Mouse (Mus musculus) heart, embryonic 15.5 days (tissue): Measurements from ENCODE around the gene Anapc1. TPM values are rescaled to one million over a fixed set of nuclear protein-coding genes. Genes with fewer than 3 reads are reported as not detected.
"Not testable (repeated sequence)": the region's sequence is repeated elsewhere in the genome, so short reads cannot be mapped to it uniquely, and the experiment has no call there.

Experiments used
- ATAC-seq: fragments of 200-750 bp; cut with Nextera tagmentation; replicated peaks from 2 replicates; pipeline ENCODE4 v1.8.0; 2017; ENCODE audit warnings: low read depth, moderate TSS enrichment; ENCODE audit not compliant: insufficient number of reproducible peaks, insufficient read depth, low FRiP score
- H3K27ac ChIP-seq: fragments of 300-500 bp; sonication (generic); 2 replicates; pipeline ENCODE4 v1.5.1; 2015; ENCODE audit warnings: mild to moderate bottlenecking, inconsistent platforms
- H3K27me3 ChIP-seq: fragments of 300-500 bp; sonication (generic); 2 replicates; pipeline ENCODE4 v1.6.1; 2015; ENCODE audit warnings: inconsistent platforms
- H3K36me3 ChIP-seq: fragments of 300-500 bp; sonication (generic); 2 replicates; pipeline ENCODE4 v1.6.1; 2015; ENCODE audit warnings: mild to moderate bottlenecking, inconsistent platforms
- H3K4me1 ChIP-seq: fragments of 300-500 bp; sonication (generic); replicated peaks from 2 replicates; pipeline ENCODE4 v1.6.1; 2015; ENCODE audit warnings: inconsistent platforms
- H3K4me2 ChIP-seq: fragments of 300-500 bp; sonication (generic); 2 replicates; pipeline ENCODE4 v1.6.1; 2015; ENCODE audit warnings: inconsistent platforms, mild to moderate bottlenecking, moderate library complexity
- H3K4me3 ChIP-seq: fragments of 300-500 bp; sonication (generic); 2 replicates; pipeline ENCODE4 v1.5.1; 2015; ENCODE audit warnings: mild to moderate bottlenecking, inconsistent platforms
- H3K9ac ChIP-seq: fragments of 300-500 bp; sonication (generic); 2 replicates; pipeline ENCODE4 v1.6.1; 2015; ENCODE audit warnings: mild to moderate bottlenecking, inconsistent platforms
- H3K9me3 ChIP-seq: fragments of 300-500 bp; sonication (generic); replicated peaks from 2 replicates; pipeline ENCODE4 v1.6.1; 2016; ENCODE audit warnings: inconsistent platforms
- WGBS: fragments of 180-500 bp; shearing (Covaris S2); methylation state at CpG from one replicate; pipeline ENCODE4 v1.1.7; 2015; ENCODE audit warnings: mixed read lengths; 5-methylcytosine and 5-hydroxymethylcytosine counted together
- polyA plus RNA-seq: library from polyadenylated mRNA; unstranded; fragments of >200 nt; fragmentation: Nextera tagmentation; extraction: Ambion mirVana; gene quantifications from 2 replicates; pipeline ENCODE4 v1.2.1, GENCODE M21; 2015

The Anapc1 gene
- polyA plus RNA-seq, 1 experiment from 2014 or later = 31.8 TPM

DNA sequence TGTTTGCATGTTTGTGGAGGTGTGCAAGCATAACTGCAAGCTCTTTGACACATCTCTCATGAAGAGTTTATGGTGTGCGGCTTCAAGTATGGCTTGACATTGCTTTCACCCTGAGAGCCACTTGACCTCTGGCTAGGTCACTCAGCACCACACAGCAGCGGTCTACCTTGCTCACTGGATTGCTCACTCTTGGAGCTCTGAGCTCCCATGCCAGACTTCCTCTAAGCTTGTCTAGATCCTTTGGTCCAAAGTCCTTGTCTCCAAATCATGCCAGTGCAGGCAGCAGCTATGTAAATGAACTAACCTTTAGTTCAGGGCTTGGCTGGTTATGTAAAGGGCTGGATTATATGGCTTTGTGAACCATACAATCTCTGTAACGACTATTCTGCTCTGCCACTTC lies 9.2 kb upstream of the Anapc1 start:
- H3K9ac ChIP-seq = no peak overlapping the region
- H3K9me3 ChIP-seq = no peaks in the 10 kb centered on the region
- ATAC-seq = no peak
- no peaks in the 10 kb centered on the region for H3K36me3 ChIP-seq
- WGBS = 62% methylated on average over 3 of the region's 3 CpGs
- H3K4me3 ChIP-seq = no peak overlapping the region
- H3K4me1 ChIP-seq = peaks cover 6% of the 10 kb centered on the region; the same call in 1 of the 2 replicates
- no peak overlapping the region for H3K4me2 ChIP-seq
- H3K27me3 ChIP-seq = no peaks in the 10 kb centered on the region
- no peak overlapping the region for H3K27ac ChIP-seq

DNA sequence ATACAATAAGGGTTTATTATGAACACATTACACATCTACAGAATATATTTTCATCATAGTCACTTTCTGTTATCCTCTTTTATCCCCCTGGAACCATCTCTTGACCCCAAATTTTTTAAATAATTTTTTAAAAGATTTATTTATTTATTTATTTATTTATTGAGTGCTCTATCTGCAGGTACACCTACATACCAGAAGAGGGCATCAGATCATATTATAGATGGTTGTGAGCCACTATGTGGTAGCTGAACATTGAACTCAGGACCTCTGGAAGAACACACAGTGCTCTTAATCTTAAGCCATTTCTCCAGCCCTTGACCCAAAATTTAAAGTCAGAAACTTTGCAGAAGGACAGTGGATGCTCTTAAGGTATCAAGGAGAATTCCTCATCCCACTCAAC lies 7.4 kb upstream of the Anapc1 start:
- no peaks in the 10 kb centered on the region for H3K27me3 ChIP-seq
- ATAC-seq = no peak
- no peak overlapping the region for H3K9ac ChIP-seq

DNA sequence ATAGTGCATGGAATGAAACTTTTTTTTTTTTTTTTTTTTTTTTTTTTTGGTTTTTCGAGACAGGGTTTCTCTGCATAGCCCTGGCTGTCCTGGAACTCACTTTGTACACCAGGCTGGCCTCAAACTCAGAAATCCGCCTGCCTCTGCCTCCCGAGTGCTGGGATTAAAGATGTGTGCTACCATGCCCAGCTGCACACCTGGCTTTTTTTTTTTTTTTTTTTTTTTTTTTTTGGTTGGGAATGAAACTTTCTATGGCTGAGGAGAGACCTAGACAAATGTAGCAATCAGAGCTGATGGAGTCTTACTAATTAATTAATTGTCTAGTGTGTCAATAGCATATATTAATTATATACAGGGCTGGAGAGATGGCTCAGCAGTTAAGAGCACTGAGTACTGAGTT lies 6.6 kb upstream of the Anapc1 start:
- H3K27me3 ChIP-seq, H3K4me1 ChIP-seq, H3K9me3 ChIP-seq, H3K9ac ChIP-seq, H3K36me3 ChIP-seq, H3K4me3 ChIP-seq, ATAC-seq, H3K27ac ChIP-seq, H3K4me2 ChIP-seq: not testable (repeated sequence)
- WGBS = 86% methylated on average over 3 of the region's 3 CpGs

More for the DNA sequence above, 7.4 kb upstream of the Anapc1 start:
- Histone ChIP-seq H3K36me3 (no peaks in the 10 kb centered on the region), H3K4me1 (peaks cover 6% of the 10 kb centered on the region; the same call in 1 of the 2 replicates), H3K4me3 (no peak overlapping the region), H3K9me3 (no peaks in the 10 kb centered on the region), H3K27ac (no peak overlapping the region), H3K4me2 (no peak overlapping the region)

DNA sequence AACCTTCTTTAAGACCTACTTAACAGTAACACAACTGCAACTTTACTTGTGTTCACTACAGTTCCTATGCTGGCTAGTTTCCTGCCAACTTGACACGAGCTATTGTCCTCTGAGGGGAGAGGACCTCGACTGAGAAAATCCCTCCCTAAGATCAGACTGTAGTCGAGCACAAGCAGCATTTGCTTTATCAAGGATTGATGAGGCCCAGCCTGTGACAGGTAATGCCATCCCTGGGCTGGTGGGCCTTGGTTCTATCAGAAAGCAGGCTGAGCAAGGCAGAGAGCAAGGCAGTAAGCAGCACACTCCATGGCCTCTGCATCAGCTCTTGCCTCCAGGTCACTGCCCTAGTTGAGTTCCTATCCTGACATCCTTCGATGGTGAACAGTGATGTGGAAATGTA lies 6.0 kb upstream of the Anapc1 start:
- no peaks in the 10 kb centered on the region for H3K27me3 ChIP-seq
- H3K9ac ChIP-seq = no peak overlapping the region
- WGBS = 55% methylated on average over 4 of the region's 4 CpGs
- peaks cover 6% of the 10 kb centered on the region; the same call in 1 of the 2 replicates for H3K4me1 ChIP-seq
- no peak overlapping the region for H3K27ac ChIP-seq
- no peaks in the 10 kb centered on the region for H3K9me3 ChIP-seq
- no peak overlapping the region for H3K4me2 ChIP-seq
- no peak overlapping the region for H3K4me3 ChIP-seq
- H3K36me3 ChIP-seq = no peaks in the 10 kb centered on the region
- no peak for ATAC-seq

DNA sequence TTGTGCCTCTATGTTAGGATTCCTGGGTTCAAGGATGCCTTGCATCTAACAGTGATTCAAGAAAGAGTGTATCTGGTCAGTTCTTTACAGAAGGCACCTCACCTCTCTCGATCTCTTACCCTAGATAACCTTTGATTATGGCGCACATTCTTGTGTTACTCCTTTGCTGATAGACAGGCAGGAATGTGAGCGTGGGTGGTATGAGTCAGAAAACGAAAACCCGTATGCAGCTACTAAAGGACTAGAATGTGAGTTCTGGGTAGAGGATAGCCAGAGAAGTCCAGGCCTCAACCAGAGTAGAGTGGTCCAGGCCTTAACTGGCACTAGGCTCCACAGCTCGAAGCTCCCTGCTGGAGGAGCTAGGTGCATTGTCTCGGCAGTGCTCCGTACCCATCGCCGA lies 5.6 kb upstream of the Anapc1 start:
- 73% methylated on average over 10 of the region's 10 CpGs for WGBS
- Histone ChIP-seq H3K27ac (no peak overlapping the region), H3K27me3 (no peaks in the 10 kb centered on the region), H3K4me3 (no peak overlapping the region), H3K4me2 (no peak overlapping the region), H3K9me3 (no peaks in the 10 kb centered on the region), H3K4me1 (peaks cover 4% of the 10 kb centered on the region; the same call in 1 of the 2 replicates), H3K36me3 (no peaks in the 10 kb centered on the region), H3K9ac (no peak overlapping the region)
- ATAC-seq = no peak

DNA sequence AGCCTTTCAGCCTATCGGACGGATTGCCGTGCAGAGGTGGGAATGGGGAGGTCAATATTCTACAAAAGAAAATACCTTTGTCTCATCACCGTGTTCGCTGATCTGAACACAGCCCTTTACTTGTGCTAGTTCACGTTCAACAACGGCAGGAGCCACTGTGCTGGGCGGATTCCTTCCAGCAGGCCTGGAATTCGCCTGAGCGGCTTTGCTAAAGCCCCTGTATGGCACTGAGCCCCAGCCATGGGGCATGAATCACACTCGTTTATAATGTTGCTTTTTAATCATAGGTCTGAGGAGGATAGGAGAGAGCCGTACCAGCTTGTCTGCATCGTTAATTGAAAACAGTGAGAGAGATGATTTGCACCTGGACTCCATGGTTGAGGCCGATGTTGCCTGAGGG lies 5.1 kb upstream of the Anapc1 start:
- Histone ChIP-seq H3K4me3 (no peak overlapping the region), H3K27ac (no peak overlapping the region), H3K36me3 (no peaks in the 10 kb centered on the region), H3K4me2 (no peak overlapping the region), H3K9ac (no peak overlapping the region), H3K9me3 (no peaks in the 10 kb centered on the region), H3K27me3 (no peaks in the 10 kb centered on the region), H3K4me1 (peaks cover under 1% of the 10 kb centered on the region; the same call in 1 of the 2 replicates)
- ATAC-seq = no peak
- 62% methylated on average over 14 of the region's 14 CpGs for WGBS

DNA sequence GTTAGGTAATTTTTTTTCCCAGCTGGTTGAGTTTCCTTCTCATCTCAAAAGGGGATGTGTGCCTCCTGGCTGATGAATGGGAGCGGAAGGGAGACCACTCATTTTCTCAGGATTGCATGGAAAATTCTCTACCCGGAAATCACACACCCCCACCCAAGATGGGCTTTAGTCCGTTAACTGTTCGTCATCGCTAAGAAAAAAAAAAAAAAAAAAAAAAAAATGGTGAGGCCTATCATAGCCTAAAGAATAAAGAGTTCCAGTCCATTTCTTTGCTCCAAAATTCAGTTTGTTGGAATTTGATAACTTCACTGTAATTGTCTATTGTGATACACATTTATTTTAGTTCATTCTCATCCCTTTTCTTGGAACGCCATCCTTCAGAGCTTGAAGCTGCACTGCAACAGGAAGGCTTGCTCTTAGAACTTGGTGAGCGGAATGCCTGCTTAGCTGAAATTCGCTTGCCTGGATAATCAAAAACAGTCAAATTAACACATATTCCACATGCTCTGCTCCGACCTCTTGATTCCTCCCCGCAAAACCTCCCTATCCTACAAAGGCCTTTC lies 448 bp upstream of the Anapc1 start:
- Histone ChIP-seq H3K4me1 (peaks cover 13% of the 10 kb centered on the region), H3K4me2 (peak overlapping the region; percentile 67), H3K27me3 (no peaks in the 10 kb centered on the region), H3K9me3 (no peaks in the 10 kb centered on the region), H3K36me3 (peaks cover 20% of the 10 kb centered on the region), H3K27ac (peak overlapping the region; percentile 87), H3K4me3 (peak overlapping the region; percentile 92), H3K9ac (peak overlapping the region; percentile 93; the same call in 1 of the 2 replicates)
- ATAC-seq = peak; percentile 33; the same call in 1 of the 2 replicates
- 48% methylated on average over 10 of the region's 10 CpGs for WGBS

DNA sequence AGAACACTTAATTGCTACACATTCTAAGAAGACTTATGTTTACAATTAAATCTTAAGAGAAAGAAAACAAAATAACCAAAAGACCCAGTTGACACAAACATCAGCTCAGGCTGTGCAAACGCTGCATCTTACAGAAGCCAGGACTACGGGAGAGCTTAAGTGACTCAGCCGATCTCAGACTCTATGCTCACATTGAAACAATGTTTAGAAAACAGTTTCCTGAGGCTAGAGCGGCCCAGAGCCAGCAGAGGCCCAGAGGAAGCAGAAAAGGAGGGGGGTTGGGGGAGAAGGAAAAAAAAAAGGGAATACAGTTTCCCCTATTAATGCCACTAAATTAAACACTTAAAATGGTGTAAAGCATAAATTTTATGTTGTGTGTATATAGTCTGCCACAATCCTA lies 6.5 kb downstream of the Anapc1 start:
- no peak overlapping the region for H3K27ac ChIP-seq

DNA sequence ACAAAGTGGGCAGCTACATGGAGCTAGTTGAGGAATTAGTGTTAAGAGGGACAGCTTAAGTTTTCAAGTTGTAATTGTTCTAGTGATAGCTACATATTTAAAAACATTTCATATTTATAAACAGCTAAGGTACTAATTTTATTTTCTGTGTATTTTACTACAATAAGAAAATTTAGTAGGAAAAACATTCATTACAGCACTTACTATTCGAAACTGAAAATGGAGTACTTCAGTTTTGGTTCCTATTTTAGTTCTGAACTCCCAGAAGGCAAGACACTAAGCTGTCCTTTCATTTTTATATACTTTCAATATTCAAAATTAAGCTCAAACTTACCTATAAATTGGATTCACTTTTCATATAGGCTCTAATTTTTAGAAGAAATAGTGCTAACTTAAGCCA lies 66.6 kb downstream of the Anapc1 start:
- Histone ChIP-seq H3K4me3 (no peak overlapping the region), H3K4me2 (no peak overlapping the region), H3K9me3 (no peaks in the 10 kb centered on the region), H3K4me1 (no peaks in the 10 kb centered on the region), H3K27me3 (no peaks in the 10 kb centered on the region), H3K9ac (no peak overlapping the region), H3K27ac (no peak overlapping the region), H3K36me3 (peaks cover 86% of the 10 kb centered on the region)
- WGBS = 91% methylated on average over 1 of the region's 1 CpGs
- no peak for ATAC-seq

More for the DNA sequence above, 6.5 kb downstream of the Anapc1 start:
- Histone ChIP-seq H3K4me2 (no peak overlapping the region), H3K36me3 (peaks cover 56% of the 10 kb centered on the region), H3K27me3 (no peaks in the 10 kb centered on the region), H3K4me3 (no peak overlapping the region), H3K9me3 (no peaks in the 10 kb centered on the region), H3K4me1 (peaks cover 14% of the 10 kb centered on the region), H3K9ac (no peak overlapping the region)
- WGBS = 62% methylated on average over 4 of the region's 4 CpGs
- no peak for ATAC-seq

DNA sequence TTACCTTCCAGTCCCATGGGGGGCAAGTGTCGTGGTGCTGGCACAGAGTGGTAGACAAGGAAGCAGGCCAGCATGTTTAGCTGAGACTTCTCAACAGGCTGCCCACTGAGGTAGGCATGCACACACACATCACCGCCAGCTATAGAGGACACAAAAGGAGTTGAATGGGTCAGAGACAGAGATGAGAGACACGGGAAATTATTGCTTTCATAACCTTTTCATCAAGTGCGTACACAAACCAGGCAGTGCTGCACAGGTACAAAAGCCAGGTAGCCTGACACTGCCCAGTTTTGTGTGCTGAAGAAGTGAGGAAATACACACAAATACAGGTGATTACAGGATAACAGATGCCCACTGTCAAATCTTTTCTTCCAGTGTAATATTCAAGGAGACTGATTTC lies 71.8 kb downstream of the Anapc1 start:
- no peak for ATAC-seq
- Histone ChIP-seq H3K9me3 (no peaks in the 10 kb centered on the region), H3K4me2 (no peak overlapping the region), H3K36me3 (peaks cover 87% of the 10 kb centered on the region), H3K27me3 (no peaks in the 10 kb centered on the region), H3K27ac (no peak overlapping the region), H3K9ac (no peak overlapping the region), H3K4me3 (no peak overlapping the region), H3K4me1 (no peaks in the 10 kb centered on the region)
- WGBS = 88% methylated on average over 4 of the region's 4 CpGs

DNA sequence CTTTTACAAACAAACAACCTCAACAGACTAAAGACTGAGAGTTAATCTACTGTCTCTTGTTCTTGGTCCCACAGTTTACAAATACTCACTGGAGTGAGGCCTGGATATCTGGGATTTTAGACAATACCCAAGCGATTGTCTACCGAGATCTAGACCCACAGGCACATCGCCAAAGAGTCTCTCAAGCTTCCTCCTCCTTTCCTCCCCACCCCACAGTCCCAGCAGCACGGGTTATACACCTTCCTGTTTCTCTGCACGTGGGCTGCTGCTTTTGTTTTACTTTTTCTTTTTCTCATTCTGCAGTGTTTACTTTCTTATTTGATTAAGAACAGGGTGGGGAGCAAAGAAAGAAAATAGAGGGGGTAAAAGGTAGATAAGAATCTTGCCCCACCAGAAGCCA lies 73.8 kb downstream of the Anapc1 start:
- no peak for ATAC-seq
- Histone ChIP-seq H3K27me3 (no peaks in the 10 kb centered on the region), H3K4me2 (no peak overlapping the region), H3K27ac (no peak overlapping the region), H3K36me3 (peaks cover 66% of the 10 kb centered on the region), H3K4me1 (no peaks in the 10 kb centered on the region), H3K9ac (no peak overlapping the region), H3K4me3 (no peak overlapping the region), H3K9me3 (no peaks in the 10 kb centered on the region)
- 61% methylated on average over 5 of the region's 5 CpGs for WGBS

DNA sequence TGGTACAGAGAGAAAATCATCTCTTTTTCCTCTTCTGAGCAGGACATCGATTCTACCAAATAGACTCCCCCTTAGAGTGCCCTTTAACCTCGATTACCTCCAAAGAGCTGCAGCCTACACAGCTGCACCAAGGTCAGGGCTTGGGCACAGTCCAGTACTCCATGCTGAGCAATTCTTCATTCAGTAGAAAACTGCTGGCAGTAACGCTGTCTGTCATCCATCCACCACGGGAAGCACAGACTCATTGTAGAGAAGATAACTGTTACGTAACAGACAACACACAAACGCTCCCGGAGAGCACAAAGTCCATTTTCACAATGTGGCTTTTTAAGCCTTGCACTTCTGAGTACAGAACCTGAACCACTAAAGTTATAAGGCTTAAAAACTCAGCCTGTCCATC lies 74.9 kb downstream of the Anapc1 start:
- Histone ChIP-seq H3K27ac (no peak overlapping the region), H3K4me2 (no peak overlapping the region), H3K36me3 (peaks cover 56% of the 10 kb centered on the region), H3K9me3 (no peaks in the 10 kb centered on the region), H3K27me3 (no peaks in the 10 kb centered on the region), H3K4me3 (no peak overlapping the region), H3K4me1 (no peaks in the 10 kb centered on the region), H3K9ac (no peak overlapping the region)
- 89% methylated on average over 7 of the region's 7 CpGs for WGBS
- ATAC-seq = no peak
